Mouse (Mus musculus): ENCODE measurements around the gene Prph.
"Not testable (repeated sequence)": the region's sequence is repeated elsewhere in the genome, so short reads cannot be mapped to it uniquely, and the experiment has no call there.

The Prph gene

DNA sequence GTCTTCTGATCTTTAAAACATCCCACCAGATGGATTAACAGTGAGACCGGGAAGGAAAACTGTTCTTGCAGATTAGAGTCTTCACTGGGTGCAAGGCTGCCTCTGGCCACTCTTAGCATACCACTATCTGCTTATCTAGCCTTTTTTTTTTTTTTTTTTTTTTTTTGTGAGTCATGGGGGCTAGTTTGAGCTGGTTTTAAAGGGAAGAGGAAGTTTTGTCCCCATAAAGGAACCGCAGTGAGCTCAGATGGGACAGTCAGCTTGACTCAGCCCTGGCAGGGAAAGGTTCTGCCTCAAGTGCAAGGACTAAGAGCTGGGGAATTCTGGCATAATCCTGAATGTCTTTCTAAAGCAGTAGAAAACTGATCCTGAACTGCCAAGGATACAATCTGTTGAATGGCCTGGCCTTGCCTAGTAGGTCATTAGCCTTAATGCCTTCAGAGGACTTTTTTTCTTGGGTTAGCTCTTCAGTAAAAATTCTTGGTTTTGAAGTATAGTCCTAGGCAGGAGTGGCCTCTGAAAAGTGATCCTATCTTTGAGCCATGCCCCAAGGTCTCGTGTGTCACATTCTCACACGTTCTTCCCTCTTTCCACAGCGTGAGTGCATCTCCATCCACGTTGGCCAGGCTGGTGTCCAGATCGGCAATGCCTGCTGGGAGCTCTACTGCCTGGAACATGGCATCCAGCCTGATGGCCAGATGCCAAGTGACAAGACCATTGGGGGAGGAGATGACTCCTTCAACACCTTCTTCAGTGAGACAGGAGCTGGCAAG lies 21.3 kb upstream of the Prph start:
- DNase-seq (ENCODE audit: low spot score in 2 of 2) = no peak

GRCm38 (mm10) chr15:99035431-99035830 lies 19.5 kb upstream of the Prph start:
- no peak for DNase-seq (ENCODE audit: low spot score in 2 of 2)

DNA sequence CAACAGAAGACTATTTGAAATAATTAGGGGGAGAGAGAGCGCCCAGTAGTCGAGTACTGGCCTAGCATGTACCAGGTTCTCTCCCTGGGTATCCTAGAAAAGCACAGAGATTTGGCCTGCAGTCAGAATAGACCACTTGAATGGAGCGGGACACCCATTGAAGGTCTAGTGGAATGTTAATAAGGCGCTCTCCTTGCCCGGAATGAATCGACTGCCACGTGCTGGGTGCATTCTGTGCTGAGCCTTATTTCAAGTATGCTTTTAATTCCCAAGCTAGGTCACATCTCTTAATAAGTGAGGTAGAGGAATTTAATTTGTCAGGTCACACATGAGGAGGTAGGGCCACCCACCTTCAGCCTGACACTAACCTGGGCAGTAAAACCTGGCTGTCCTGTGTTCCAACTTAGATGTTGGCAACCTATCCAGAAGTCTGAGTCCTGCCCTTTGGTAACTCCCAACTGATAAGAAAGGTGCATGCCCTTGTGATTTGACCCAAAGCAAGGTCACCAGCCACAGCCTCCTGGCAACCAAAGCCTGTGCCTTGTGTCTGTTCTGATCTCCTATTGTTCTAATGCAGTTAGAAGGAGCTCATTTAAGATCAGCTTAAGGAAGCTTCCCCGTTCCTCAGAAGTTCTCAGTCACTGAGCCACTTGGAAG lies 18.6 kb upstream of the Prph start:
- DNase-seq (ENCODE audit: low spot score in 2 of 2) = no peak

GRCm38 (mm10) chr15:99038025-99038424 lies 16.9 kb upstream of the Prph start:
- DNase-seq (ENCODE audit: low spot score in 2 of 2) = no peak

DNA sequence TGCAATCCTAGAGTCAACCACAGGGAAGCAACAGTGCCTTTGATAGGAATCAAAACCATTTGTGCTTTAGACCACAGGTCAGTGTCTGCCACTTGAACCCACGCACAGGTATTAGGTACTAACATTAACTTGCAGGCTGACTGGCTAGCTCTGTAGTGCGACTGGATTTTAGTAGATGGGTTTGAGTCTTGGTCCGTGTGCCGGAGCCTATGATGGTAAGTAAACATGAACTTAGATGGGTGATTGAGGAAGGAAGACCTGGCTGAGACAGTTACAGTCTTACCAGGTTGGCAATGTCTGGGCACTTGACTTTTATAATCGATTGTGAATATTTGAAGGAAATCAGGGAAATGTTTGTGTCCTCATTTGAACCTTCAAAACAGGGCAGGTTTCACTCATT lies 16.2 kb upstream of the Prph start:
- DNase-seq (ENCODE audit: low spot score in 2 of 2) = no peak

- DNase-seq (ENCODE audit: low spot score in 2 of 2) = no peak
These were observed 15.7 kb upstream of the Prph start for GRCm38 (mm10) chr15:99039306-99039705.

DNA sequence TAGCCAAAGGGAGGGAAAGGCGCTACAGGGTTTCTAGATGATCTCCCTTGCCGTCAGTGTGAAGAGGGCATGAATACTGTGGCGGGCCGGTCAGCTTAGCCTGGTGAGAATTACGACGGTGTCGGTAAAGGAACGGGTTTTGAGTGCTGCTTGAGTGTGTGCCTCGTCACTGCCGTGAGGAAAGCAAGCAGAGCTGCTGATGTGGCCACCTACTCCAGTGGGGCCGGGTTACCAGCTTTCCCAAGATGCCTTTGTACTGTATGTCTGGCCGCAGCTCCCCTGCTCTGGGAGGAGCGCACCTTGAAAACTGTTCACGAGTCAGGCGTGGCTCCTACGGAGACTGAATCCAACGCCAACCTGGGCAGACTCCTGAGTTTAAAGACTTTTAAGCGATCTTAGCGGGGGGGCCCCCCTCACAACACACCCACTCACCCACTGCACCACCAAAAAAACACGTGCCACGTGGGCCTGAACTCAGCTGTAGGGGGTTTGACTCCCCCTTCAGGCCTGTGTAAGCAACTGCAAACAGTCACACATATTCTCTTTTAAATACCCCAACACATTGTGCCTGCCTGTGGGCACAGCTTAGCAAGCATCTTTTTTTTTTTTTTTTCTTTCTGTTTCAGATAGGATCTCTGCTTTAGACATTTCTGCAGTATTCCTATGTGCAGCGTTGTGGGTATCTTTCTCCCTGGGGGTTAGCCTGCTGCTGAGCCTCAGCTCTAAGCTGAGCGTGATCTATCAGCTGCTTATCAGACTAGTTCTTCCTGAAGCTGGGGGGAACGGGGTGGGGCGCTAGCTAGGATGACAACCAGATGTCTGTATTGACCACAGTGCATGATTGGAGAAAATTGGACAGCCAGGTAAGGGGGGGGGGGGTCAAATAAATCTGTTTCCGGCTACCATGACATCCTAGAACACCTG lies 14.7 kb upstream of the Prph start:
- DNase-seq (ENCODE audit: low spot score in 2 of 2) = no peak

DNA sequence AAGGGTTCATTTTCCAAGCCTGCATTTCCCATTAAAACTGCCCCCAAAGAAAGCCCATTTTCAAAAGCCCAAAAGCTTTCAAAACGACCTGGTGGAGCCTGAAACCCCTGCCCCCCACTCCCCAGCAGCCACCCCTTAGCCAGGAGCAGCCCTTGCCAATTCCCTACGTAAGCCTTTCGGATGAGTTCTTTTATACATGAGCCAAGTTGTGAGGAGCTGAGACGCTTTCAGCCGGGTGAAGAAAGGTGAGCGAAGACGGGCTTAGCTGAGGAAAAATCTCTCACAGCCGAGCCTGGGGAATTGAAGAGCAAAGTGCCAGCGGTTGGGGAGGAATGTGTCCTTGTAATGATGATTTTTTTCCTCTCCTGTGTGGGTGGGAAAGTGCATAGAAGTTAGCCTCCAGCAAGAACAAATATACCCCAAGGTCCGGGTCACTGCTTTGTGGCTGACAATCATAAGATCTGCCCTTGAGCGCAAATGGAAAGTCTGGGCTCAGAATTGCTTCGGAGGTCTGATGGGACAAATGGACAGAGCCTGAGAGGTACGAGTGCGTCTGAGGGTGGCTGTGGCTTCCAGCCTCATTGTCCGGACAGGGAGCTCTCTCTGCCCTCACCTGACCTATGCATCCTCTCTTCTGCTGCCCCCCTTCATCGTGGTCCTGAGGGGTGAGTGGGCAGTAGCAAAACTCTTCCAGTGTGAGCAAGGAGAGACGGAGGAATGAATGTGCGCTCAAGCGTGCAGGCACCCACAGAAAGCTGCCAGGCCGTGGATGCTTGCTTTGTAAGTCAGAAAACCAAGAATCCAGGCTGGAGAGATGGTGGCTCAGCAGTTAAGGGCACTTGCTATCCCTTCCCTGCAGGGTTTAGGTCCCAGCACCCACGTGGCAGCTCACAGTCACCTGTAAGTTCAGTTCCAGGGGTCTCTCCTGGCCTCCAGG lies 13.8 kb upstream of the Prph start:
- DNase-seq (ENCODE audit: low spot score in 2 of 2) = no peak

DNA sequence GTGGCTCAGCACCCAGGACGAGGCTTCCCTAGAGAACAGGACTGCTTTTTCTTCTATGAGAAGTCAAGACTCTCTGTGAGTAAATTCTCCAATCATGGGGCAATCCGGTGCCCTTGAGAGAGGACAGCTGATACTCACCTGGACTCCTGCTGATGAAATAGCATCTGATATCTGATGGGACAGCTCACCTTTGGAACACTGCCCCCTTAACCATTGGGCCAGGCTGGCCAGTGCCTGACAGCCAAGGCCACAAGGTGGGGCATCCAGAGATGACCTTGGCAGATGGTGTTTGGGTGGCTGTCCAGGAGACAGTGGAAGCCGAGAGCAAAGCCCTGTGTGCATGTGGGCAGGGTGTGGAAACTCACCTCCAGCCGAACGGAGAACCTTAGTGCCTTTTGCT lies 12.6 kb upstream of the Prph start:
- no peak for DNase-seq (ENCODE audit: low spot score in 2 of 2)

- no peak for DNase-seq (ENCODE audit: low spot score in 2 of 2)
These were observed 10.1 kb upstream of the Prph start for GRCm38 (mm10) chr15:99044854-99045253.

GRCm38 (mm10) chr15:99045734-99046133 lies 9.2 kb upstream of the Prph start:
- not testable (repeated sequence) for DNase-seq (ENCODE audit: low spot score in 2 of 2)

DNA sequence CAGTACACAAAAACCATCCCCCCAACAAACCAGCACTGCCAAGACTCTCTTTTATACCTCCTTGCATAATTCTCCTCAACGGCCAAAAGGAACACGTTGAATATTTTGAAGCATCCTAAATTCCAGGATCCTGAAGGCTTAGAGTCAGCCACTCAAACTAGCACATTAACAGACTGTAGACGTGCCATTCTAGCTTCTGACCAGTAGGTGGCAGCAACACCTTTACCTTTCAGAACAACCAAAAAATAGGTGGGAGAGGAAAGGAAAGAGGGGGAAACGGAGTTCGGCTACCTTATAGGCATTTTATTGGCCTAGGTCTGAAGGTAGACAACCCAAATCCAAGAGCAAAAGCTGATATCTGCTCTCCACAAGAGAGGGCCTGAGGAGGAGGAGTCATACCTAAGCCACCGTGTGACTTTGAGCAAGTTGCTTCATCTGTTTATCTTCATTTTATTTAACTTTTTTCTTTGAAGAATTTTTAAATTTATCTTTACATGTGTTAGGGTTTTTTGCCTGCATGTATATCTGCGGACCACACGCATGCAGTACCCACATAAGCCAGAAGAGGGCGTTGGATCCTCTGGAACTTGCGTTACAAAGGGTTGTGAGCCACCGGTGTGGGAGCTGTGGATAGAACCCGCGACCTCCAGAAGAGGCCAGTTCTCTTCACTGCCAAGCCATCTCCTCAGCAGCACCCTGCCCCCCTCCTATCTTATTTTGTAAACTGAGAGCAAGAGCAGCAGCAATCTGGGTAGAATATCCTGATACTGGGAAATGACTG lies 5.3 kb upstream of the Prph start:
- peak in 1 of 2 experiments; percentile 37 for DNase-seq (ENCODE audit: low spot score in 2 of 2)

DNA sequence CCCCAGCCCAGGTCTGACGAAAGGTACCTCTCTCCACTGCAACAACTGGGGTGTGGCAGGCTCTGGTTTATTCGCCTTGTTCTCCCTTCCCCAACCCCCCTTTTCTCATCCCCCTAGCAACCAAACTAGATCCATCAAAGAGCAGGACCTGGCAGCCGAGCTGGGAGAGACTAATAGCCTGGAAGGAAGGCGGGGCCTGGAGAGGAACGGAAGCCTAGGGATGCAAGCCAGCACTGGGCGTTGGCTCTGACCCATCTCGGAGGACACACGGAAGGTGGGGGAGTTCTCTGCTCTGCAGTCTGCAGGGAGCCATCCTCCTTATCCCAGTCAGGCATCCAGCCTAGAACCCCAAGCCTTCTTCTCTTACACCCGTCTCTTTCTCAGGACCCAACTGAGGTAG lies 1.6 kb upstream of the Prph start:
- no peak for DNase-seq (ENCODE audit: low spot score in 2 of 2)

- no peak for DNase-seq (ENCODE audit: low spot score in 2 of 2)
These were observed 562 bp downstream of the Prph start for GRCm38 (mm10) chr15:99055511-99055961.

- peak; percentile 35 to 45 for DNase-seq (ENCODE audit: low spot score in 2 of 2)
These were observed 1.4 kb downstream of the Prph start for GRCm38 (mm10) chr15:99056332-99056731.

- no peak for DNase-seq (ENCODE audit: low spot score in 2 of 2)
These were observed 10.7 kb downstream of the Prph start for GRCm38 (mm10) chr15:99065557-99066165.

DNA sequence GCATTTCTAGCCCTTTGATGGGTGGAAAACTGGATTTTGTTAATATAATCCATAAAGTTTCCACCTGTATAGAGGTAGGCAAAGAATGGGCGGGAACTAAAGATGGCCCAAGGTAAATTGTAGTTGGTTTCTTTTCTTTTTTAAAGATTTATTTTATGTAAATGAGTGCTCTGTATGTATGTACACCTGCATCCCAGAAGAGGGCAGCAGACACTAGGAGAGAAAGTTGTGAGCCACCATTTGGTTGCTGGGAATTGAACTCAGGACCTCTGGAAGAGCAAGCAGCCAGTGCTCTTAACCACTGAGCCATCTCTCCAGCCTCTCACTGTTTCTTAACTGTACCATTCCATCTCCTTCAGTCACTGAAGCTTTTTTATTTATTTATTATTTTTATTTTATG lies 17.0 kb downstream of the Prph start:
- no peak for DNase-seq (ENCODE audit: low spot score in 2 of 2)

- no peak for DNase-seq (ENCODE audit: low spot score in 2 of 2)
These were observed 19.1 kb downstream of the Prph start, which contains the start of gene Troap for GRCm38 (mm10) chr15:99074019-99074599. Troap (plus strand) TSS chr15:99074575.

DNA sequence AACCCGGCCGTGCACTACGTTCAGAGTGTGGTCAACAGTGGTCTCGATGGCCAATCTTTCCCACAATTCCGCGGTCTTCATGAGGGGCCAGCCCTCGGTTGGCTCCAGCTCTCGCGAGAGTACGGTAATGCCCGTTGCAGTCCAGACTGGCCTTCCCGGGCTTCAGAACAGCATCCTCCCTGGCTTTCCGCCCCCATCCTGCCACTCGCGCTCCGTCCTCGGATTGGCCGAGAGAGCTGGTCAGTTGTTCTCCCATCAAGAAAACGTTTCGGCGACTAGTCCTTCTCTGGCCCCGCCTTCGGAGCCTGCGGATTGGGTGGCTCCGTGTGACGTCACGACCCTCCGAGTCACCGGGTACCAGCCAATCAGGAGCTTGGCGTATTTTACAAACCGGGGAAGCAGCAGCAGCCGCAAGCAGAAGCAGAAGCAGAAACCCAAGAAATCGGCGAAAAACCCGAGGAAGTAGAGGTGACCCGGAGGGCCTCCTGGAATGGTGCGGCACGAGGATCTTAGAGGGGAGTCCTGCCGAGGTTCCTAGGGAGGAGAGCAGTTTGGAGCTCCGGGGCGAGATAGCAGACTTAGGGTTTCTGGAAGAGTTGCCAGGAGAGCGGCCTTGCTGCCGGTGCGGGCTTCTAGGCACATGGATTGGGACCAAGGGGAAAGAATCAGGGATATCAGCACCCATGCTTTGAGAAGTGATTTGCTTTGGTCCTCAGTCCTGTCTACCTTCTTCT lies 19.8 kb downstream of the Prph start:
- DNase-seq (ENCODE audit: low spot score in 2 of 2) = peak; percentile 92 to 97

Data from spleen, postnatal 14 days (tissue).